Mouse (Mus musculus): ENCODE results near the gene F830045P16Rik. TPM values are rescaled to one million over a fixed set of nuclear protein-coding genes. Genes with fewer than 3 reads are reported as not detected.

F830045P16Rik gene
- polyA plus RNA-seq, 1 experiment from 2014 or later: not detected

DNA sequence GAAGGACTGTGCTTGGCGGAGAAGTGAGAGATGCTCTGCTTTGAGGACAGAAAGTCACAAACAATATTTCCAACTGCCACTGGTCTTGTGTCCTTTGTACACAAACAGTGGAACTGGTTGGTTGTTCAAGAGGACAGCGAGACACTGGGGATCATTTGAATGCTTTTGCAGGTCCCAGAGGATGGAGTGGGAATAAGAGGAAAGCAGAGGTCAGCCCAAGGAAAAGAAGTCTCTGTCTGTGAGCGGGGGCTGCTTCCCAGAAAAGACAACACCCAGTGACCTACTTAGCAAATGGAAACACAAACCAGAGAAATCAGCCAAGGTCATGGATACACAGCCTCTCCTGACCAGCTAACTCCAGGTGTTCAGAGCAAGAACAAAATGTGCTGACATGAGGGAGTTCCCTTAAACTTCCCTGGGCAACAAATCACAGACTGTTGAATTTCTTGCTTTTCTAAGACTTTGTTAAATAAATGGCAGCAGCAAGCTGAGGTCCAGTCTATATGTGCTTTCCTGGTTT lies 117.0 kb downstream of the F830045P16Rik start:
- WGBS: 88% methylated on average over 3 of the region's 3 CpGs
- H3K4me2 ChIP-seq (ENCODE audit: low read depth, low read length, severe bottlenecking): no peak overlapping the region

DNA sequence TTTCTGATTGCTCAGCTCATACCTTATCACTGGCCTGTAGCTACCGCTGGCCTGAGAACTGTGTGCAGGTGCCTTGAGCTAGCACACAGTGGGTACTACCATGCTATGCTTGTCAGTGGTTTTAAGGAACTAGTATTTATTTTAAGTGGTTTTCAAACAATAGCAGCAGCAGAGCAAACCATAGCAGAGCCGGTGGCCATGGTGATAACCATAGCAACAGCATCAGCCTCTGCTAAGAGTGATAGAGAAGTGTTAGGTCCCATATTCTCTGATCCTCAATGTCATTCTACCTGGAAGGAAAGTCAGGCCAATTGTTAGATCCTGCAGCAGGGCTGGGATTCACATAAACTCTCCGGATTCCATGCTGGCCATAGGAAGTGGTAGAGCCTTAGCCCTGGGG lies 121.8 kb downstream of the F830045P16Rik start:
- H3K27ac ChIP-seq (ENCODE audit: low read depth, low read length): no peak overlapping the region
- H3K36me3 ChIP-seq (ENCODE audit: control insufficient read depth, insufficient read depth, low read length): no peaks in the 10 kb centered on the region
- no peaks in the 10 kb centered on the region for H3K9me3 ChIP-seq (ENCODE audit: control insufficient read depth, low read length)
- no peak overlapping the region for H3K9ac ChIP-seq (ENCODE audit: low read length)
- ATAC-seq (replicated peaks; ENCODE audit: low FRiP score) (no peak), DNase-seq (ENCODE audit: low spot score) (no peak)
- H3K4me3 ChIP-seq (ENCODE audit: low read depth, low read length): no peak overlapping the region
- WGBS: 89% methylated on average over 3 of the region's 3 CpGs
- no peak overlapping the region for H3K4me2 ChIP-seq (ENCODE audit: low read depth, low read length, severe bottlenecking)
- H3K27me3 ChIP-seq (ENCODE audit: control insufficient read depth, insufficient read depth, low read length): no peaks in the 10 kb centered on the region
- no peaks in the 10 kb centered on the region for H3K4me1 ChIP-seq (replicated peaks; ENCODE audit: control insufficient read depth, insufficient read depth, low read length)

More for the DNA sequence above, 117.0 kb downstream of the F830045P16Rik start:
- Histone ChIP-seq H3K9ac (ENCODE audit: low read length) (no peak overlapping the region), H3K4me3 (ENCODE audit: low read depth, low read length) (no peak overlapping the region), H3K27ac (ENCODE audit: low read depth, low read length) (no peak overlapping the region), H3K27me3 (ENCODE audit: control insufficient read depth, insufficient read depth, low read length) (no peaks in the 10 kb centered on the region), H3K36me3 (ENCODE audit: control insufficient read depth, insufficient read depth, low read length) (no peaks in the 10 kb centered on the region), H3K9me3 (ENCODE audit: control insufficient read depth, low read length) (no peaks in the 10 kb centered on the region), H3K4me1 (replicated peaks; ENCODE audit: control insufficient read depth, insufficient read depth, low read length) (no peaks in the 10 kb centered on the region)
- ATAC-seq (replicated peaks; ENCODE audit: low FRiP score): no peak
- no peak for DNase-seq (ENCODE audit: low spot score)

DNA sequence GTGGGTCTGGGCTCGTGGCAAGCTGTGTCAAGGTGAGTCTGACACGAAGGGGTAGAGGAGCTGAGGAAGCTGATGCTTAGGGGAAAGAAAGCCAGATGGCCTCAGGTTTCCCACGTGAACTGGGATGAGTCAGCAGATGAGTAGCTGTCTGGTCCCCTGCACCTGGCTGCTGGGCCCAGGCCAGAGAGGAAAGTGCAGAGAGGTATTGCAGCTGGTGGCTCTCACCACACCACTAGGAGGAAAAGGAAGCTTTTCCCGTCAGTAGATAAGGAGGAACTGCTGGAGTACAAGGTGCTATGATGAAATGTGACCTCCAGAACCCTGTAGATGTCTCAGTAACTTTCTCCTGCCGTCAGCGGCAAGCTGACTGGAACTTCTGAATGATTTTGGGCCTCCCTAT lies 122.9 kb downstream of the F830045P16Rik start:
- H3K4me1 ChIP-seq (replicated peaks; ENCODE audit: control insufficient read depth, insufficient read depth, low read length): no peaks in the 10 kb centered on the region
- H3K36me3 ChIP-seq (ENCODE audit: control insufficient read depth, insufficient read depth, low read length): no peaks in the 10 kb centered on the region
- H3K9ac ChIP-seq (ENCODE audit: low read length): no peak overlapping the region
- no peak for DNase-seq (ENCODE audit: low spot score)
- 72% methylated on average over 6 of the region's 6 CpGs for WGBS
- no peak overlapping the region for H3K27ac ChIP-seq (ENCODE audit: low read depth, low read length)
- H3K9me3 ChIP-seq (ENCODE audit: control insufficient read depth, low read length): no peaks in the 10 kb centered on the region
- no peaks in the 10 kb centered on the region for H3K27me3 ChIP-seq (ENCODE audit: control insufficient read depth, insufficient read depth, low read length)
- no peak overlapping the region for H3K4me2 ChIP-seq (ENCODE audit: low read depth, low read length, severe bottlenecking)
- no peak overlapping the region for H3K4me3 ChIP-seq (ENCODE audit: low read depth, low read length)
- ATAC-seq (replicated peaks; ENCODE audit: low FRiP score): no peak

DNA sequence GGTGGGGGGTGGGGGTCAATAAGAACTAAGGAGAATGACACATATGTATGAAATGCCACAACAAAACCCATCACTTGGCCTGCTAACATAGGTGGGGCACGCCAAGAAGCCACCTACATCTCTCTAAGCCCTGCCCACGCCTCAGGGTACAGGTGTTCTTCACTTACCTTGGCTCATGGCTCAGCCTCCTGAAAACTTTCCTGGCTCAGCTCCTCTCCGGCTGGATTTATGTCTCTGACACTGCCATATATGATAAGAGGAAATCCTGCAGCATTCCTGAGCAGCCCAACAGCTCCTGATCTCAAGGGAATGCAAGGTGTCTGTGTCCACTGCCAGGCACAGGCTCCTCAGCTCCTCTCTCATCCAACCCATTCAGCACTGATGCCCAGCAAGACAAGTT lies 124.8 kb downstream of the F830045P16Rik start:
- no peak overlapping the region for H3K4me3 ChIP-seq (ENCODE audit: low read depth, low read length)
- H3K36me3 ChIP-seq (ENCODE audit: control insufficient read depth, insufficient read depth, low read length): no peaks in the 10 kb centered on the region
- H3K27ac ChIP-seq (ENCODE audit: low read depth, low read length): no peak overlapping the region
- H3K27me3 ChIP-seq (ENCODE audit: control insufficient read depth, insufficient read depth, low read length): no peaks in the 10 kb centered on the region
- H3K4me2 ChIP-seq (ENCODE audit: low read depth, low read length, severe bottlenecking): no peak overlapping the region
- WGBS: 74% methylated on average over 3 of the region's 3 CpGs
- no peaks in the 10 kb centered on the region for H3K4me1 ChIP-seq (replicated peaks; ENCODE audit: control insufficient read depth, insufficient read depth, low read length)
- no peaks in the 10 kb centered on the region for H3K9me3 ChIP-seq (ENCODE audit: control insufficient read depth, low read length)
- no peak overlapping the region for H3K9ac ChIP-seq (ENCODE audit: low read length)
- no peak for ATAC-seq (replicated peaks; ENCODE audit: low FRiP score)
- DNase-seq (ENCODE audit: low spot score): no peak

DNA sequence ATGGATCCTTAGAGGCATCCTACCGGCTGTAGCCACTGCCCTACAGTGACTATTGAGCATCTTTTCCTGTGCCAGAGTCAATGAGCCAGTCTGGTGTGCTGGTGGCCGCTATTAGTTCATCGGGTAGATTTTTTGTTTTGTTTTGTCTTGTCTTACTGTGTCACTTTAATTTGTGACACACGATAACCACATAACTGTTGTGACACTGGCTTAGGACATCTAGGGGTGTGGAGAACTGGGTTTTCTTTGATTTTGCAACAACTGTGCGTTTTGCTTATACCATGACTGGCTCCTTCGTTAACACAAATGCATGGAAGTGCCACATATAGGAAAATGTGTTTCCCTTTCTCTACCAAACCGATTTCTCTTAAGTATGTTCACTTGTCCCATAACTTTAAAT lies 126.1 kb downstream of the F830045P16Rik start:
- Histone ChIP-seq H3K27ac (ENCODE audit: low read depth, low read length) (no peak overlapping the region), H3K36me3 (ENCODE audit: control insufficient read depth, insufficient read depth, low read length) (no peaks in the 10 kb centered on the region), H3K9ac (ENCODE audit: low read length) (no peak overlapping the region), H3K9me3 (ENCODE audit: control insufficient read depth, low read length) (no peaks in the 10 kb centered on the region), H3K27me3 (ENCODE audit: control insufficient read depth, insufficient read depth, low read length) (no peaks in the 10 kb centered on the region), H3K4me1 (replicated peaks; ENCODE audit: control insufficient read depth, insufficient read depth, low read length) (no peaks in the 10 kb centered on the region), H3K4me2 (ENCODE audit: low read depth, low read length, severe bottlenecking) (no peak overlapping the region), H3K4me3 (ENCODE audit: low read depth, low read length) (no peak overlapping the region)
- ATAC-seq (replicated peaks; ENCODE audit: low FRiP score) (no peak), DNase-seq (ENCODE audit: low spot score) (no peak)
- WGBS: 92% methylated on average over 7 of the region's 7 CpGs

DNA sequence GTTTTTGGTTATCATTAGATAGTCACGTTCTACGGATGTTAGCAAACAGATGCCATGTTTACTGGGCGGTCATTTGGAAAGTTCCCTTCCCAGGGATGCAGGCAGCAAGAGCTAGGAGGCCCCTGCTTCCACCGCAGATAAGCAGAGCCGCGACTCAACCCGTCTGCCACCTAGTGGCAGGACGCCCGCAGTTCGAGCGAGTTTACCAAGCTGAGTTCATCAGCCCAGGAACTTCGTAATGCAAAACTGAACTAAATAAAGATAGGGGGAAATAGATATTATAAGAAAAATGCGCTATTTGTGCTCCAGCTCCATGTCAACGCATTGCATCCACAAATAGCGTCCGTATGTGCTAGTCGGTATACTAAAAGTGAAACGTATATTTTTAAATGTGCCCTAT lies 127.9 kb downstream of the F830045P16Rik start:
- WGBS: 22% methylated on average over 18 of the region's 18 CpGs
- no peak overlapping the region for H3K27ac ChIP-seq (ENCODE audit: low read depth, low read length)
- ATAC-seq (replicated peaks; ENCODE audit: low FRiP score) (peak; percentile 67; the same call in 1 of the 2 replicates), DNase-seq (ENCODE audit: low spot score) (peak; percentile 85)
- no peaks in the 10 kb centered on the region for H3K4me1 ChIP-seq (replicated peaks; ENCODE audit: control insufficient read depth, insufficient read depth, low read length)
- no peaks in the 10 kb centered on the region for H3K27me3 ChIP-seq (ENCODE audit: control insufficient read depth, insufficient read depth, low read length)
- H3K4me2 ChIP-seq (ENCODE audit: low read depth, low read length, severe bottlenecking): no peak overlapping the region
- no peak overlapping the region for H3K4me3 ChIP-seq (ENCODE audit: low read depth, low read length)
- no peak overlapping the region for H3K9ac ChIP-seq (ENCODE audit: low read length)
- H3K36me3 ChIP-seq (ENCODE audit: control insufficient read depth, insufficient read depth, low read length): no peaks in the 10 kb centered on the region
- no peaks in the 10 kb centered on the region for H3K9me3 ChIP-seq (ENCODE audit: control insufficient read depth, low read length)

Other genes starting within 250 kb of the F830045P16Rik start
- gene Ckap2l, start 239.4 kb downstream of the F830045P16Rik start, polyA plus RNA-seq (2014; fragmentation: Nextera tagmentation; extraction: Ambion mirVana): 95.3 and 97.5 TPM in 2 replicates
- gene Il1a, start 226.6 kb downstream of the F830045P16Rik start, polyA plus RNA-seq (2014; fragmentation: Nextera tagmentation; extraction: Ambion mirVana): 0.12 TPM in 1 of 2 replicates, not detected in the other
- gene Il1b, start 165.5 kb downstream of the F830045P16Rik start, polyA plus RNA-seq (2014; fragmentation: Nextera tagmentation; extraction: Ambion mirVana): not detected in 2 replicates
- 18.7 and 22.5 TPM in 2 replicates for gene Sirpa, start 56.2 kb upstream of the F830045P16Rik start, polyA plus RNA-seq (2014; fragmentation: Nextera tagmentation; extraction: Ambion mirVana)
- gene Pdyn, start 163.2 kb upstream of the F830045P16Rik start, polyA plus RNA-seq (2014; fragmentation: Nextera tagmentation; extraction: Ambion mirVana): 0.25 and 0.40 TPM in 2 replicates

Data from forebrain, embryonic 11.5 days (tissue).